In the genomic region with DNA sequence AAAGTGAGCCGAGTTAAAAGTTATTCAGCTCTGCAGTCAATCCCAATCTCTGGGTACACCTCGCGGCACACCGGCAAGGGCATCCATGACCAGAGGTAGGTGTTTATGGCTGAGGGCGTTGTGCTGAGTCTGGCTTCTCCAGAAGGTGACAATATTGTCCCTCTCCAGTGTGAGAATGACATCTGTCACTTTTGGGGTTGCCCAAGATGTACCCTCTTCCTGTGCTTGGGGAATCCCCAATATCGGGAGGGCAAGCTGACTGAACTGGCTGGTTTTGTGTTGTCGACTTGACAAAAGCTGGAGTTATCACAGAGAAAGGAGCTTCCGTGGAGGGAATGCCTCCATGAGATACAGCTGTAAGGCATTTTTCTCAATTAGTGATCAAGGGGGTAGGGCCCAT, we compare ENCODE assay signal across 22 mouse cellular contexts. TPM values are rescaled to one million over a fixed set of nuclear protein-coding genes. Genes with fewer than 3 reads are reported as not detected.
A peak's percentile ranks its signal among the peaks of the same experiment; 100 is the strongest.
DNase-seq lines count a peak whose midpoint lies in the region; ATAC-seq and TF ChIP-seq lines count a peak whose summit lies in the region.
"Had no signal": no experiment of that assay in that cellular context is flagged by ENCODE, and none has a peak within 500 bp of the region (broad histone marks: within the 10 kb centered on the region; RNA-seq: fewer than 3 reads in every experiment).

No protein-coding gene starts in this region.

- WGBS in spleen, adult 2 months, result 74% methylated on average over 8 of the region's 8 CpGs
- WGBS in lung, adult 2 months, result 91% methylated on average over 8 of the region's 8 CpGs

- DNase-seq in spleen, adult 2 months (ENCODE audit: low read depth in 1 of 2, low spot score in 2 of 2), result no peak
- no peak for DNase-seq in spleen, postnatal 4 days (ENCODE audit: low spot score in 2 of 2)
- peak; percentile 58 for DNase-seq in CD4-positive, CD25-positive, alpha-beta regulatory T cell, adult 2 months (ENCODE audit: low read depth, low spot score)
- DNase-seq in splenic B cell, adult 2 months (ENCODE audit: low read depth, low spot score), result peak; percentile 41
- no peak for DNase-seq in lung, adult 2 months
- DNase-seq in layer of hippocampus, adult 8-10 months (ENCODE audit: low spot score in 2 of 2), result no peak
- DNase-seq: adrenal gland, adult 2 months; adrenal gland, postnatal 36 days; cerebellum, adult 2 months; cerebellum, postnatal 14 days; embryo, embryonic 11 days; gastrocnemius, adult 2 months; gastrocnemius, postnatal 36 days; heart, postnatal 10 days; heart, postnatal 4 days had no signal

- peaks cover 15% of the 10 kb centered on the region; the same call in 1 of the 2 replicates for H3K4me1 ChIP-seq in spleen, adult 2 months (ENCODE audit: control insufficient read depth, insufficient read depth, insufficient read length)
- H3K4me1 ChIP-seq in lung, adult 2 months (ENCODE audit: control insufficient read depth, insufficient read depth, low read length), result no peaks in the 10 kb centered on the region; the same call in 1 of the 2 replicates

- peak overlapping the region; percentile 15; the same call in 1 of the 2 replicates for H3K27ac ChIP-seq in spleen, adult 2 months (ENCODE audit: insufficient read depth, low read length)
- H3K27ac ChIP-seq: embryonic facial prominence, embryonic 15.5 days; forebrain, embryonic 10.5 days; gastrocnemius, adult 2 months; hindbrain, embryonic 12.5 days had no signal

- no peaks in the 10 kb centered on the region for H3K36me3 ChIP-seq in spleen, adult 2 months (ENCODE audit: control insufficient read depth, insufficient read depth, low read length)
- H3K36me3 ChIP-seq in splenic B cell, adult 2 months (ENCODE audit: control insufficient read depth, insufficient read depth, low read length, poor library complexity, severe bottlenecking), result no peaks in the 10 kb centered on the region; the same call in 1 of the 2 replicates
- H3K36me3 ChIP-seq: embryonic facial prominence, embryonic 15.5 days; hindbrain, embryonic 12.5 days had no signal

- no peaks in the 10 kb centered on the region for H3K27me3 ChIP-seq in spleen, adult 2 months (ENCODE audit: control insufficient read depth, insufficient read depth, low read length)
- H3K27me3 ChIP-seq in splenic B cell, adult 2 months (ENCODE audit: control insufficient read depth, insufficient read depth, low read length, poor library complexity, severe bottlenecking), result no peaks in the 10 kb centered on the region
- H3K27me3 ChIP-seq: embryonic facial prominence, embryonic 15.5 days had no signal

- no peak for TF ChIP-seq CTCF in spleen, adult 2 months (IDR thresholded peaks at IDR 0.05; ENCODE audit: extremely low read depth, insufficient read depth, insufficient read length, insufficient replicate concordance)
- no peak for TF ChIP-seq CTCF in lung, adult 2 months (IDR thresholded peaks at IDR 0.05; ENCODE audit: insufficient read depth, low read length)

- ATAC-seq in activated CD4-positive, CD25-positive, alpha-beta regulatory T cell, adult 4 months, result peak; percentile 71
- ATAC-seq: forebrain, embryonic 14.5 days; hindbrain, embryonic 16.5 days had no signal

- TF ChIP-seq POLR2A in spleen, adult 2 months (IDR thresholded peaks at IDR 0.05; ENCODE audit: low read depth, low read length), result no peak
- TF ChIP-seq POLR2A in lung, adult 2 months (IDR thresholded peaks at IDR 0.05; ENCODE audit: borderline replicate concordance, extremely low read depth, low read depth, low read length), result no peak

- H3K4me3 ChIP-seq in spleen, adult 2 months (ENCODE audit: extremely low read depth, insufficient read depth, insufficient read length), result no peak overlapping the region
- no peak overlapping the region for H3K4me3 ChIP-seq in lung, adult 2 months (replicated peaks; ENCODE audit: extremely low read depth, low read depth, low read length)
- H3K4me3 ChIP-seq: embryonic facial prominence, embryonic 15.5 days; erythroblast, embryonic 14.5 days; forebrain, embryonic 10.5 days; gastrocnemius, adult 2 months; hindbrain, embryonic 12.5 days had no signal

RNA-seq across cellular contexts. Expression of a gene that starts 8.6 kb away (rescaled TPM):
- 37.8 and 54.8 TPM in 2 replicates for polyA plus RNA-seq in spleen, adult 2 months (2012; rRNA removed)
- 100 to 1,000 TPM in 1 of 2 experiments, 10 to 100 TPM in 1; 91.7 to 138 TPM for polyA plus RNA-seq in activated CD4-positive, CD25-positive, alpha-beta regulatory T cell, adult 4 months (2017; shearing (Covaris generic))
- 43.6 and 48.2 TPM in 2 replicates for polyA plus RNA-seq in lung, adult 2 months (2012; rRNA removed)
- 10 to 100 TPM; 49.1 to 69.4 (median 57.0) TPM for total RNA-seq in layer of hippocampus, adult 8-10 months (2022)

Comparison
In these comparisons a context has a peak if more than half of its experiments do, and no peak if none do; other contexts are left out.
1. DNase-seq: peak in CD4-positive, CD25-positive, alpha-beta regulatory T cell, adult 2 months (single experiment) and splenic B cell, adult 2 months (single experiment); none in spleen, adult 2 months (0 of 2), spleen, postnatal 4 days (0 of 2), lung, adult 2 months (single experiment) and layer of hippocampus, adult 8-10 months (0 of 2).